Mouse (Mus musculus): ENCODE measurements around the gene Hnrnpa3. TPM values are rescaled to one million over a fixed set of nuclear protein-coding genes. Genes with fewer than 3 reads are reported as not detected.
"Not testable (repeated sequence)": the region's sequence is repeated elsewhere in the genome, so short reads cannot be mapped to it uniquely, and the experiment has no call there.

Gene Hnrnpa3
- polyA plus RNA-seq, 1 experiment from 2014 or later = 299 TPM

DNA sequence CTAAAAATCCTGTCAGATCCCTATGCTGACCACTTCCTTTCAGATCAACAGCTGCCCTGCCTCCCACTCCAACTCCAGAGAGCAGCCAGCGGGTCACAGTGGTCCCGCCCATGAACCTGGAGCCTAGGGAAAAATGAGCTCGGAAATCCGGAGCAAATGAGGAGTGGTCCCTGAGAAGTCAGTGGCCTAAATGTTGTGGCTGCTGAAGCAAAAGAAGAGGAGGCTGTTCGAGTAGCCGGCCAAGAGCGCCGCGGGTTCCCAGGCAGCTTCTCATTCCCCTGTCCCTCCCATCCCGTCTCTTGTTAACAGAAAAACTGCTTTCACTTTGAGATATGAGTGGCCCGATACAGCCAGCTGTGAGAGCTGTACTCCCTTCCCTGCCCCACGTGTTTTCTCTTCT, 19.5 kb upstream of the Hnrnpa3 start:
- H3K4me3 ChIP-seq (replicated peaks) = 0 out of 2 replicates have a peak overlapping the region, but pooled peaks have one; percentile 20
- H3K36me3 ChIP-seq; H3K9me3 ChIP-seq; H3K27me3 ChIP-seq (replicated peaks); ATAC-seq; H3K4me1 ChIP-seq (replicated peaks); H3K9ac ChIP-seq; H3K27ac ChIP-seq: not testable (repeated sequence)
- WGBS = 12% methylated on average over 11 of the region's 12 CpGs
- H3K4me2 ChIP-seq (replicated peaks) = peak overlapping the region; percentile 43; the same call in 1 of the 2 replicates

DNA sequence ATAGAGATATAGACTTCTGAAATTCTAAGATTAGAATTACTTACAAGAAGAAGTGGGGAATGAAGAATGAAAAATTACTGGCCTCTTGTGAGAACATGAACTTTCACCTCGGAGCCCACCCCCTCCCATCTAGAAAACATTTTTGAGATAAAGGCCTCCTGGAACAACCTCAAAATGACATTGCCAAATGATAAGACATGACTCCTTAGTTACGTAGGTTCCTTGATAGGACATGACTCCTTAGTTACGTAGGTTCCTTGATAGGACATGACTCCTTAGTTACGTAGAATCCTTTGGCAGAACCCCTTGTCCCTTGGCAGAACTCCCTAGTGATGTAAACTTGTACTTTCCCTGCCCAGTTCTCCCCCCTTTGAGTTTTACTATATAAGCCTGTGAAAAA, 16.7 kb upstream of the Hnrnpa3 start:
- H3K4me3 ChIP-seq (replicated peaks); H3K9ac ChIP-seq; H3K4me1 ChIP-seq (replicated peaks); ATAC-seq; H3K36me3 ChIP-seq; H3K9me3 ChIP-seq; H3K4me2 ChIP-seq (replicated peaks); H3K27me3 ChIP-seq (replicated peaks); H3K27ac ChIP-seq: not testable (repeated sequence)
- WGBS = 42% methylated on average over 4 of the region's 4 CpGs

DNA sequence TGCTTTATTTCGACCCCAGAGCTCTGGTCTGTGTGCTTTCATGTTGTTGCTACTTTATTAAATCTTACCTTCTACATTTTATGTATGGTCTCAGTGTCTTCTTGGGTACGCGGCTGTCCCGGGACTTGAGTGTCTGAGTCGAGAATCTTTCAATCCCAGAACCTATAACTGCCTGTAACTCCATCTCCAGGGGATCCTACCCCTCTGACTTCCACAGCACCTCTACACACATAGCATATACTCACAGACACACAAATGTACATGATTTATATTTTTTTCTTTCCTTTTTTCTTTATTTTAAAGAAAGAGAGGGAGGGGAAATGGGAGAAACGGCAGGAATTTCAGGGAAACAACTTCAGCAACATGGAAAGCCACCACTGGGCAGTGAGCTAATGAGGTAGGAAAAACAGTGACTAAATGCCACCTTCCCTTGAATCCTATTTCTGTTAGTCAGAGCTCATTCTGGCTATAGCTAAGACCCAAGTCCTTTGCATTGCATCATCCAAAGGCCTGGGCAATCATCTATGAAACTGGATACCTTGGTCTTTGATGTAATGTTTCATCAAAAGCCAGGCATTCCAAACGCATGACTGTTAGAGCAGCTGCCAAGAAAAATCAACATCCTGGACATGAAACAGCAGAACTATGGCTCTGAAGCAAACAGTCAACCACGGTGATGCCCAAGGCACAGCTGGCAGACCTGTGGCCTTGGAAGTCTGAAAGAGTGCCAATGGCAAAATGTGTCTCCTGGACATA, 16.1 kb upstream of the Hnrnpa3 start:
- no peak overlapping the region for H3K4me3 ChIP-seq (replicated peaks)
- H3K9ac ChIP-seq = no peak overlapping the region
- H3K4me2 ChIP-seq (replicated peaks) = no peak overlapping the region
- no peaks in the 10 kb centered on the region for H3K36me3 ChIP-seq
- H3K9me3 ChIP-seq = no peaks in the 10 kb centered on the region
- peak; percentile 72 for ATAC-seq
- H3K27ac ChIP-seq = 0 out of 2 replicates have a peak overlapping the region, but pooled peaks have one; percentile 22
- peaks cover 6% of the 10 kb centered on the region; the same call in 1 of the 2 replicates for H3K4me1 ChIP-seq (replicated peaks)
- no peaks in the 10 kb centered on the region for H3K27me3 ChIP-seq (replicated peaks)
- WGBS = 60% methylated on average over 8 of the region's 8 CpGs

DNA sequence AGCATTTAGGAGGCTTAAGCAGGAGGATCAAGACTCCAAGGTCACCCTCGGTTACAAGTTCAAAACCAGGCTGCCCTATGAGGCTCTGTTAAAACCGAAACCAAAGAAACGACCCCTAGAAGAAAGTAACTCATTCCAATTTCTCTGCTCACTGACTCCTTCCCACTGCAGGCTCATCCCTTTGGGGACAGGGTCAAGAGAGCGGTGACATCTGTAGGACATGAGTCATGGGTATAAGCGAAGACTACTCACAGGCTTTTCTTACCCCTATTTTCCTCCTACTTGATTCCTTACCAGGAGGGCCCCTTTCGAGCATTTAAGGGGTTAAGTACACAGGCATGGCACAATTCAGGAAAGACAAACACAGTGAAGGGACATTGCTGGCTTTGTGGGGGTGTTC, 15.1 kb upstream of the Hnrnpa3 start:
- no peak overlapping the region for H3K4me3 ChIP-seq (replicated peaks)
- 78% methylated on average over 6 of the region's 6 CpGs for WGBS
- no peak overlapping the region for H3K4me2 ChIP-seq (replicated peaks)
- no peak overlapping the region for H3K9ac ChIP-seq
- no peak overlapping the region for H3K27ac ChIP-seq
- H3K4me1 ChIP-seq (replicated peaks) = peaks cover 6% of the 10 kb centered on the region; the same call in 1 of the 2 replicates
- ATAC-seq = no peak
- no peaks in the 10 kb centered on the region for H3K27me3 ChIP-seq (replicated peaks)
- no peaks in the 10 kb centered on the region for H3K36me3 ChIP-seq
- no peaks in the 10 kb centered on the region for H3K9me3 ChIP-seq

DNA sequence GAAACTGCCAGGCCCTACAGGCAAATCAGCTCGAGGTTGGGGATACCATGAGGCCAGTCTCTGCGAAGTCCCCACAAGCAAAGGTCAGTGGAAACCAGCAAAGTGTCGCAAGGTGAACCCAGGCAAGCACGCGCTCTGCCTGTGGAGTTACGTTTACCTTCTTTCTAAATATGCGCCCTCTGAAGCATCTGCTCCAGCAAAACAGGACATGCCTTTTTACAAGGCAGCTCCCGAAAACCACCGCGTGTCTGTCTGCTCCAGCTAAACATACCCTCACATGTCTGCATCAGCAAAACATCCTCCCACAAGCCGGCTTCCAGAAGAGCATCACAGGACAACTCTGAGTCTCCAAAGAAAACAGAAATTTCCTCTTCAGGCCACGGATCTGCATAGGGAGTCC, 13.8 kb upstream of the Hnrnpa3 start:
- WGBS = 90% methylated on average over 12 of the region's 12 CpGs

DNA sequence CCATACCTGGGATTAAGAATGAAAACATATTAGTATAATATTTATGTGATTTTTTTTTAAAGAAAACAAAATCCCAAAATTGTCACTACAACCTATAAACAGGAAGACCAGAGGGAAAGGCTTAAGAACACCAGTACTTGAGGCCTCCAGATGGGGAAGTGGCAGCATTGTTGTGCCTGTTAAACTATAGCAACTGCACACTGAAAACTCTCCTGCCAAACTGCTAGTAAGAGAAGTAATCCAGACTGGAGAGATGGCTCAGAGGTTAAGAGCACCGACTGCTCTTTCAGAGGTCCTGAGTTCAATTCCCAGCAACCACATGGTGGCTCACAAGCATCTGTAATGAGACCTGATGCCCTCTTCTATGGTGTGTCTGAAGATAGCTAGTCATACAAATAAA, 8.6 kb upstream of the Hnrnpa3 start:
- no peak overlapping the region for H3K4me2 ChIP-seq (replicated peaks)
- WGBS = 87% methylated on average over 1 of the region's 1 CpGs

More for the DNA sequence above, 13.8 kb upstream of the Hnrnpa3 start:
- Histone ChIP-seq H3K4me1 (replicated peaks) (peaks cover 6% of the 10 kb centered on the region; the same call in 1 of the 2 replicates), H3K4me3 (replicated peaks) (no peak overlapping the region), H3K27ac (no peak overlapping the region), H3K9ac (no peak overlapping the region), H3K9me3 (no peaks in the 10 kb centered on the region), H3K36me3 (no peaks in the 10 kb centered on the region), H3K4me2 (replicated peaks) (no peak overlapping the region), H3K27me3 (replicated peaks) (no peaks in the 10 kb centered on the region)
- ATAC-seq = no peak

DNA sequence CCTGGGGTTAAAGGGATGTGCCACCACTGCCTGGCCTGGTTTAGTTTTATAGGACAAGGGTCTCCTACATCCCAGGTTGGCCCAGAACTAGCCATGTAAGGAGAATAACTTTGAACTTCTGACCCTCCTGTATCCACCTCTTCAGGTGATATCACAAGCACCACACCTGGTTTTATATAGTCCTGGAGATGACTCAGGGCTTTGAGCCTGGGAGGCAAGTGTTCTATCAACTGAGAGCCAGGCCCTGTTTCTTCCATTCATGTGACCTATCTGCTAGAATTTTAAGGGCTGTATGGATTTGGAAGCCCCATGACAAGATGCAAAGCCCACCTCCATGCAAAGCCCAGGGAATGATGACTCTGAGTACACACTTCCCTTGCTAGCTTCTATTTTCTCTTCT, 5.9 kb upstream of the Hnrnpa3 start:
- peak; percentile 42; the same call in 1 of the 2 replicates for ATAC-seq
- no peaks in the 10 kb centered on the region for H3K9me3 ChIP-seq
- H3K27ac ChIP-seq = no peak overlapping the region
- H3K4me3 ChIP-seq (replicated peaks) = no peak overlapping the region
- peaks cover 5% of the 10 kb centered on the region; the same call in 1 of the 2 replicates for H3K4me1 ChIP-seq (replicated peaks)
- no peak overlapping the region for H3K9ac ChIP-seq
- H3K36me3 ChIP-seq = no peaks in the 10 kb centered on the region
- H3K4me2 ChIP-seq (replicated peaks) = no peak overlapping the region
- H3K27me3 ChIP-seq (replicated peaks) = no peaks in the 10 kb centered on the region

More for the DNA sequence above, 8.6 kb upstream of the Hnrnpa3 start:
- H3K4me1 ChIP-seq (replicated peaks) = no peaks in the 10 kb centered on the region
- no peak overlapping the region for H3K27ac ChIP-seq
- ATAC-seq = no peak
- no peaks in the 10 kb centered on the region for H3K27me3 ChIP-seq (replicated peaks)
- H3K9me3 ChIP-seq = no peaks in the 10 kb centered on the region
- H3K36me3 ChIP-seq = no peaks in the 10 kb centered on the region
- no peak overlapping the region for H3K9ac ChIP-seq
- no peak overlapping the region for H3K4me3 ChIP-seq (replicated peaks)

DNA sequence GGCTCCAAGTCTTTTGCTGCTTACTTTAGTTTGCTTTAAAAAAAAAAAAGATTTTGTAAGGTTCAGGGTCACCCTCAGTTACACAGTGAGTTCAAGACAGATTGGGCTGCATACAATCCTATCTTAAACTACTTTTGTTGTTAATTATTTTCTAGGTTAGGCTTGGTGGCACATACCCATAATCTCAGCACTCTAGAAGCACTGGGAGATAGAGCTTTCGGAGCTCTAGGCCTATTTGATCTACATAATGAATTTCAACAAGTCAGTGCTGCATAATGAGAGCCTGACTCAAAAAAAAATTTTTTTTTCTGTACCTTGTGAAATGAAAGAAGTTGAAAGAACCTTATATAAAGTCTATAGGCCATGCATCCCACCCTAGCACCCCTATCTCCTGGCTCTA, 4.4 kb upstream of the Hnrnpa3 start:
- H3K4me2 ChIP-seq (replicated peaks) = no peak overlapping the region
- H3K27me3 ChIP-seq (replicated peaks) = no peaks in the 10 kb centered on the region
- H3K4me1 ChIP-seq (replicated peaks) = peaks cover 5% of the 10 kb centered on the region; the same call in 1 of the 2 replicates
- no peak overlapping the region for H3K9ac ChIP-seq
- H3K36me3 ChIP-seq = no peaks in the 10 kb centered on the region
- WGBS = 76% methylated on average over 1 of the region's 1 CpGs
- no peaks in the 10 kb centered on the region for H3K9me3 ChIP-seq
- no peak overlapping the region for H3K27ac ChIP-seq
- no peak overlapping the region for H3K4me3 ChIP-seq (replicated peaks)
- no peak for ATAC-seq

DNA sequence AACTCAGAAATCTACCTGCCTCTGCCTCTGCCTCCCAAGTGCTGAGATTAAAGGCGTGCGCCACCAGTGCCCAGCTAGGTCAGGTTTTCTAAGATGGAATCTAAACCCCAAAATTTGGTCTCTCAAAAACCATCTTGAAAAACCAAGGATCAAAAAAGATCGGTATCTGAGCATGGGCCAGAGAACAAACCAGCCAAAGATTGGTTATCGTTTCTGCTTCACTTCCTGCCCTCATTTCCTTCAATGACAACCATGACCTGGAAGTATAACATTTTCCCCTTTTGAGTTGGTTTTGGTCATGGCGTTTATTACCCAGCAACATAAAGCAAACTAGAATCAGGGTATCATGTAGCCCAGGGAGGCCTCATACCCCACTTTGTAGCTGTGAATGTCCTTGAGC, 2.1 kb upstream of the Hnrnpa3 start:
- ATAC-seq = no peak
- Histone ChIP-seq H3K9ac (no peak overlapping the region), H3K27me3 (replicated peaks) (no peaks in the 10 kb centered on the region), H3K27ac (no peak overlapping the region; the same call in 1 of the 2 replicates), H3K4me3 (replicated peaks) (no peak overlapping the region), H3K4me2 (replicated peaks) (no peak overlapping the region), H3K36me3 (no peaks in the 10 kb centered on the region), H3K9me3 (no peaks in the 10 kb centered on the region), H3K4me1 (replicated peaks) (peaks cover 5% of the 10 kb centered on the region; the same call in 1 of the 2 replicates)
- 94% methylated on average over 5 of the region's 5 CpGs for WGBS

DNA sequence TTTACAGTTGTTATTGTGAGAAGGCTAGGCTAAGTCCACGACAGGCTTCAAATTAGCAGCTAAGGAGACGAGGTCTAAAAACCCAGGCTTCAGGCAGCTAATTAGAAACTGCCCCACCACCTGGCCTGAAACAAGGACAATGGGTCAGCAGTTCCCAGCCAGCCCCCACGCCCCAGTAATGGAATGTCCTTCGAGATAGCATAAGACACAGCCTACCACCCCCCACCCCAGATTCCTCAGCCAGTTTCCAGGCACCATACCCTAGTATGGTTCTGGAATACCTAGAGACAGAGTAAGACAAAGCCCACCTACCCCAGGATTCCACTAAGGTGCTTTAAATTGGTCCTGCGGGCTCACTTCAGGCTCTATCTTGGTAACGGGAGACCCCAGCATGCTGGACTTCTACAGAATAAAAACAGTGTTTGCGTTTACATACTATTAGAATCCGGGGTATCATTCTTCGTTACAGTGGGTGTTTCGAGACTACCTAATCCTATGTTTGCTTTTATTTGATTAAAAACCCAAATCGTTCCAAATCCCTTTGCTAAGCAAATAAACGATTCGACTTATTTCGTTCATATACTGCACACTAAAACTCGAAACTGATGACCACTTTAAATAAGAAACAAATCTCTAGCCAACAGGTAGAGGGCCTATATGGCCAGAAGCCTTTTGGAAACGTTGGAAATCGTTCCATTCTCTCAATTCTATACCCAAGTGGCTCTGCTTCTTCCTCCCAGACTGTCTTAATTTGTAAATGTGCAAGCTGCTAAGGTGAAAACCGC, 962 bp upstream of the Hnrnpa3 start:
- ATAC-seq = no peak
- Histone ChIP-seq H3K9me3 (no peaks in the 10 kb centered on the region), H3K4me1 (replicated peaks) (peaks cover 5% of the 10 kb centered on the region; the same call in 1 of the 2 replicates), H3K27me3 (replicated peaks) (no peaks in the 10 kb centered on the region), H3K4me2 (replicated peaks) (peak overlapping the region; percentile 52), H3K9ac (peak overlapping the region; percentile 64), H3K4me3 (replicated peaks) (peak overlapping the region; percentile 52), H3K36me3 (no peaks in the 10 kb centered on the region), H3K27ac (peak overlapping the region; percentile 96)
- WGBS = 4% methylated on average over 18 of the region's 18 CpGs

DNA sequence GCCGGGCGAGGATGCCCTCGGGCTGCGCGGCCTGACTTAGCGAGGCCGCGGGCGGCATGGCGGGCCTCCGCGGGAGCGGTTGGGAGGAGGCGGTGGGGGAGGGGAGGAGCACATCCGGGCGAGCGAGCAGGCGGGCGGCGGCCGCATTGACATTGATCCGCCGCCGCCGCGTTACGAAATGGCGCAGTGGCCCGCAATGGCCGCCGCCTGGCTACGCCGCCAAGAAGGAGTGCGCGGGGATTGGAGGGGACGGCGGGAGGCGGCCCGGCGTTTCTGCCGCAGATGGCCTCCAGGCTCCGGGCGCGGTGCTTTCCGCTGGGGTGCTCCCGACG, 534 bp downstream of the Hnrnpa3 start:
- Histone ChIP-seq H3K27ac (peak overlapping the region; percentile 98), H3K9ac (peak overlapping the region; percentile 99), H3K4me1 (replicated peaks) (peaks cover 5% of the 10 kb centered on the region; the same call in 1 of the 2 replicates), H3K27me3 (replicated peaks) (no peaks in the 10 kb centered on the region), H3K4me3 (replicated peaks) (peak overlapping the region; percentile 90), H3K4me2 (replicated peaks) (0 out of 2 replicates have a peak overlapping the region, but pooled peaks have one; percentile 72), H3K36me3 (0 out of 2 replicates have a peak, but pooled peaks cover 4% of the 10 kb centered on the region), H3K9me3 (no peaks in the 10 kb centered on the region)
- ATAC-seq = peak; percentile 79
- under 1% methylated on average over 40 of the region's 47 CpGs for WGBS

DNA sequence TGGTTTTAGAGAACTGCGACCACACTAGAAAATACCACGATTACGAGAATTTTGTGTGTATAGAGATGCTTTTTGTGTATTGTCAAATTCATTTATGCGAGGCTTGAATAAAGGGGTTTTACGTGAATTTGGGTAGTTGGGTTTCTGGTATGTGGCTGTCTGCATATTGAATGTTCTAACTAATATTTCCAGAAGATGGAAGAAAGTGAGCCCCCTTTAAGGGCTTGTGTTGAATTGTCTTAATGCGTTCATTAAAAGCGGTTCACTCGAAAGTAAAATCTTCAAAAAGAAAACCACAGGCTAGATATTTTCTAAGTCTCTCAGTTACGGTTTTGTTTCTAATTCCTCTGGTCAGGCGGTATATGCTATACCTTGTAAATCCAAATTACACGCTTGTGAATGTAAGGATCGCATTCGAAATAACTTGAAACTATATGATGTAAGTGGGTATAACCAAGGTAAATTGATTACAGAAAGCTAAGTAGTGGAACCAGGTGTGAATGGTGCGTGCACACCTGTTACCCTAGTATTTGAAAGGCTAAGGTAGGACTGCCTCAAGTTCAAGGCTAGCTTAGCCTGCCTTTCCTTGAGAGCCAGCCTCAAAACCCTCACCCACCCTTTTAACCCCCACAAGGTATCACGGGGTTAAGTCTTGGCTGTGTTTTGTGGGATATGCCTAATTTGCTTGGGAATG, 1.3 kb downstream of the Hnrnpa3 start:
- peak overlapping the region; percentile 72 for H3K4me2 ChIP-seq (replicated peaks)
- 2% methylated on average over 15 of the region's 15 CpGs for WGBS
- H3K27ac ChIP-seq = no peak overlapping the region

More for the DNA sequence above, 1.3 kb downstream of the Hnrnpa3 start:
- ATAC-seq = no peak
- H3K9me3 ChIP-seq = no peaks in the 10 kb centered on the region
- no peaks in the 10 kb centered on the region for H3K27me3 ChIP-seq (replicated peaks)
- 0 out of 2 replicates have a peak, but pooled peaks cover 4% of the 10 kb centered on the region for H3K36me3 ChIP-seq
- peaks cover 5% of the 10 kb centered on the region; the same call in 1 of the 2 replicates for H3K4me1 ChIP-seq (replicated peaks)
- H3K9ac ChIP-seq = peak overlapping the region; percentile 99
- H3K4me3 ChIP-seq (replicated peaks) = peak overlapping the region; percentile 90
